Mouse (Mus musculus) hindbrain, embryonic 15.5 days (tissue): Measurements from ENCODE around the gene Aamp. TPM values are rescaled to one million over a fixed set of nuclear protein-coding genes. Genes with fewer than 3 reads are reported as not detected.

Source experiments
- ATAC-seq: fragments of 200-750 bp; cut with Nextera tagmentation; 2 replicates; pipeline ENCODE4 v1.8.0; 2017; ENCODE audit warnings: low read depth, moderate number of reproducible peaks, moderate TSS enrichment; ENCODE audit not compliant: low FRiP score
- H3K27ac ChIP-seq: fragments of 300-500 bp; sonication (generic); replicated peaks from 2 replicates; pipeline ENCODE4 v1.5.1; 2015; ENCODE audit warnings: mild to moderate bottlenecking, inconsistent platforms
- H3K27me3 ChIP-seq: fragments of 300-500 bp; sonication (generic); 2 replicates; pipeline ENCODE4 v1.6.1; 2015; ENCODE audit warnings: control low read depth, inconsistent platforms
- H3K36me3 ChIP-seq: fragments of 300-500 bp; sonication (generic); 2 replicates; pipeline ENCODE4 v1.6.1; 2015; ENCODE audit warnings: control low read depth, inconsistent platforms
- H3K4me1 ChIP-seq: fragments of 300-500 bp; sonication (generic); replicated peaks from 2 replicates; pipeline ENCODE4 v1.6.1; 2015; ENCODE audit warnings: control low read depth, inconsistent platforms
- H3K4me2 ChIP-seq: fragments of 300-500 bp; sonication (generic); 2 replicates; pipeline ENCODE4 v1.6.1; 2015; ENCODE audit warnings: moderate library complexity, mild to moderate bottlenecking, inconsistent platforms
- H3K4me3 ChIP-seq: fragments of 300-500 bp; sonication (generic); 2 replicates; pipeline ENCODE4 v1.5.1; 2015; ENCODE audit warnings: mild to moderate bottlenecking, inconsistent platforms
- H3K9ac ChIP-seq: fragments of 300-500 bp; sonication (generic); 2 replicates; pipeline ENCODE4 v1.6.1; 2015; ENCODE audit warnings: inconsistent platforms
- H3K9me3 ChIP-seq: fragments of 300-500 bp; sonication (generic); 2 replicates; pipeline ENCODE4 v1.6.1; 2016; ENCODE audit warnings: control low read depth, inconsistent platforms
- WGBS: fragments of 180-500 bp; shearing (Covaris S2); methylation state at CpG from one replicate; pipeline ENCODE4 v1.1.7; 2015; 5-methylcytosine and 5-hydroxymethylcytosine counted together
- polyA plus RNA-seq: library from polyadenylated mRNA; unstranded; fragments of >200 nt; fragmentation: Nextera tagmentation; extraction: Ambion mirVana; gene quantifications from 2 replicates; pipeline ENCODE4 v1.2.1, GENCODE M21; 2015

Gene Aamp
- polyA plus RNA-seq, 1 experiment from 2014 or later: 217 TPM

DNA sequence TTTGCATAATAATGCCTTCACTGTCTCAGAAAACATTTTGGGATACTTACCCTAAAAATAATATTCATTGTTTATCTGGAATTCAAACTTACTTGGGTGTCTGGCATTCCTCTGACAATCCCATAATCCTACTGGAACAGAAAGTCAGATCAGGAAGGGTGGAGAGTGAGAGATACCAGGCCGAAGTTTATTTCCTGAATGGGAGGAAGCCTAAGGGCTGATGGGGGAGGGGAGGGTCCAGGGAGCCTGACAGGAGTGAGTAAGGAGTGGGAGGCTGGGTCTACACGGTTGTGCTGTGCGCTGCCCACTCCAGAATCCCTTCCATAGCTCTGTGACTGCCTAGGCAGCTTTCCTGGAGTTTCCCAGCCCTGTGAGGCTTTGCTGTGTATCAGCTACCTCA is 25.2 kb upstream of the Aamp start:
- Histone ChIP-seq H3K27me3 (no peaks in the 10 kb centered on the region), H3K9ac (no peak overlapping the region)
- WGBS: 62% methylated on average over 3 of the region's 3 CpGs

DNA sequence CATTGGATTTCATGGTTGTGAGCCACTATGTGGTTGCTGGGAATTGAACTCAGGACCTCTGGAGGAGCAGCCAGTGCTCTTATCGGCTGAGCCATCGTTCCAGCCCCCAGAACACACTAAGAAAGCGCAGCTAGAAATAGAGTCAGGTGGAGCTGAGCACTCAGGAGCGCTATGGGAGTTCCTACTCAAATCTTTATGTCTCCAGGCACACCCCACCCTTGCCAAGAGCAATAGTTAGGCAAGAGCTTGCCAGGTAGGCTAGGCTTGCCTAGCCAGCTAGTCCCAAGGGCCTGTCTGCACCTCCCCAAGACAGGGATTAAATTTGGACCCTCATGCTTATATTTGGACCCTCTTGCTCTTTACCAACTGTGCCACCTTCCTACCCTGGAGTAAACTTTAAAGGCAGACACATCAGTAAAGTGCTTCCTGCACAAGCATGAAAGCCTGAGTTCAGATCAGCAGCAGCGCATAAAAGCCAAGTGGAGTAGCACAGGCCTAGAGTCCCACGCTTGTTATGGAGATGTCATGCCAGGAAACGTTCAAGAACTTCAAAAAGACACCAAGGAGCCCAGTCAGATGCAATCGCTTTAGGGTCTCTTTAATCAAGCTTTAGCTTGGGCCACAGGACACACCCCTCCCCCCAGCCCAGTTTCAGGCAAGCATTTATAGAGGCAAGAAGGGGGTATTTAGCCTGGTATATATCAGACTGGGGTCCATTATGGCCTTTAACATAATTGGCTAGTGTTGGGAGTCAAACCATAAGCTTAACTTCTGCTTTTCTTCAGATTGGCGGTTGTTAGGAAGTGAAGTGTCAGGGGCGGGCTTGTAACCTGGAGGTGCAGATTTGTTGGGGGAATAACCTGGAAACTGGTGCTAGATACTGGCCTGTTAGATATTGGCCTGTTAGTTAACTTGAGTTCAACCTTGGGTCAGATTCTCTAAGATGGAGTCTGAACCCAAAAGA is 23.7 kb upstream of the Aamp start:
- no peak overlapping the region for H3K9ac ChIP-seq
- no peak overlapping the region for H3K27ac ChIP-seq
- H3K27me3 ChIP-seq: peaks cover 7% of the 10 kb centered on the region; the same call in 1 of the 2 replicates
- WGBS: 80% methylated on average over 10 of the region's 10 CpGs
- H3K4me1 ChIP-seq: peaks cover 9% of the 10 kb centered on the region
- no peaks in the 10 kb centered on the region for H3K36me3 ChIP-seq
- H3K9me3 ChIP-seq: no peaks in the 10 kb centered on the region
- no peak overlapping the region for H3K4me2 ChIP-seq
- no peak overlapping the region for H3K4me3 ChIP-seq
- no peak for ATAC-seq

More for the DNA sequence above, 25.2 kb upstream of the Aamp start:
- no peak for ATAC-seq
- no peaks in the 10 kb centered on the region for H3K36me3 ChIP-seq
- H3K4me1 ChIP-seq: no peaks in the 10 kb centered on the region
- H3K27ac ChIP-seq: no peak overlapping the region
- H3K9me3 ChIP-seq: no peaks in the 10 kb centered on the region
- no peak overlapping the region for H3K4me2 ChIP-seq
- no peak overlapping the region for H3K4me3 ChIP-seq

DNA sequence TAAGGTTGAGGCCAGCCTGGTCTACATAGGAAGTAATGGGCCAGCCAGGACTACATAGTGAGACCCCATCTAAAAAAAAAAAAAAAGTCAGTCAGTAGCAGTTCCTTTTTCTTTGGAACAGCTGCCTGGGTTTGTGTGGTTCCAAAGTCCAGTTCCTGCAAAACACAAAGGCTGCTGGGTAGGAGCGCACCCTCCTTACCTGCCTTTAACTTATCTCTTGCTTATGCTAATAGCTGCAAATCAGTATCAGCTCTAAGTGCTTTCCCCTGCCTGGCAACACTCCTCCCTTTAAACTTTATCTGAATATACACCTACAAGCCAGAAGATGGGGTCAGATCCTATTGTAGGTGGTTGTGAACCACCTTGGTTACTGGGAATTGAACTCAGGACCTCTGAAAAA is 22.6 kb upstream of the Aamp start:
- Histone ChIP-seq H3K27me3 (peaks cover 14% of the 10 kb centered on the region), H3K9ac (no peak overlapping the region), H3K9me3 (no peaks in the 10 kb centered on the region), H3K27ac (no peak overlapping the region), H3K4me3 (no peak overlapping the region), H3K4me2 (no peak overlapping the region), H3K36me3 (no peaks in the 10 kb centered on the region), H3K4me1 (peaks cover 9% of the 10 kb centered on the region)
- no peak for ATAC-seq
- WGBS: 100% methylated on average over 1 of the region's 1 CpGs

DNA sequence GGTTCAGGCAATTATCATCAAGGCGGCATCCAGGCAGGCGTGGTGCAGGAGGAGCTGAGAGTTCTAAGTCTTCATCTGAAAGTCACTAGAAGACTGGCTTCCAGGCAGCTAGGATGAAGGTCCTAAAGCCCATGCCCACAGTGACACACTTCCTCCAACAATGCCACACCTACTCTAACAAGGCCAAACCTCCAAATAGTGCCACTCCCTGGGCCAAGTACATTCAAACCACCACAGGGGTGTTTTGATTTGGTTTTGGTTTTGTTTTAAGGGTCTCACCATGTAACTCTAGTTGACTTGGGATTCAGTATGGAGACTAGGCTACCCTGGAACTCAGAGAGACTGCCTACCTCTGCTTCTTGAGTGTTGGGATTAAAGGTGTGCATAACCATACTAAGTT is 21.0 kb upstream of the Aamp start, which contains the start of gene Tmbim1:
Gene Tmbim1 (minus strand): TSS at position 101 of the 400 bp plus-strand sequence.
- no peaks in the 10 kb centered on the region for H3K9me3 ChIP-seq
- H3K4me2 ChIP-seq: peak within 1 kb of the TSS; percentile 75
- no peak within 1 kb of the TSS for H3K4me3 ChIP-seq
- H3K27ac ChIP-seq: no peak within 1 kb of the TSS
- H3K9ac ChIP-seq: no peak within 1 kb of the TSS
- peaks cover 9% of the 10 kb centered on the region for H3K4me1 ChIP-seq
- WGBS: 96% methylated on average over 2 of the region's 2 CpGs
- ATAC-seq: no peak
- no peaks in the 10 kb centered on the region; the same call in 1 of the 2 replicates for H3K36me3 ChIP-seq
- peaks cover 19% of the 10 kb centered on the region for H3K27me3 ChIP-seq

DNA sequence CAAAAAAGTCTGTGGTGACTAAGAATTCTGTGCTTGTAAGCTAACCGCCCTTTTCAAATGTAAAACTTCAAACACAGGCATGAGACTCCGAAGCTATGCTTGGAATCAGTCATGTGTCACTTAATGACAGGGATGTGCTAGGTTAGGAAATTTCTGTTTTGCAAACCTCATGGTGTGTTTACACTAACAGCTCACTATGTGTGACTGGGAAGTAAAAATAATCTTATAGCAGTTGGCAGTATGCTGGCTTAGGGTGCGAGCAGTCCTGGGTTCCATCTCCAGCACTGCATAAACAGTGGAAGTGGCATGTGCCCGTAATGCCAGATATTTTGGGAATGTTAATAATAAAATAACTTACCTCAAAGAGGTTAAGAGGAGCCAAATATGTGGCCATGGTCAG is 20.4 kb upstream of the Aamp start:
- Histone ChIP-seq H3K4me3 (no peak overlapping the region), H3K4me2 (no peak overlapping the region), H3K36me3 (no peaks in the 10 kb centered on the region; the same call in 1 of the 2 replicates), H3K4me1 (peaks cover 9% of the 10 kb centered on the region), H3K9ac (no peak overlapping the region), H3K27ac (no peak overlapping the region), H3K27me3 (peaks cover 19% of the 10 kb centered on the region), H3K9me3 (no peaks in the 10 kb centered on the region)
- 78% methylated on average over 4 of the region's 4 CpGs for WGBS
- ATAC-seq: no peak

DNA sequence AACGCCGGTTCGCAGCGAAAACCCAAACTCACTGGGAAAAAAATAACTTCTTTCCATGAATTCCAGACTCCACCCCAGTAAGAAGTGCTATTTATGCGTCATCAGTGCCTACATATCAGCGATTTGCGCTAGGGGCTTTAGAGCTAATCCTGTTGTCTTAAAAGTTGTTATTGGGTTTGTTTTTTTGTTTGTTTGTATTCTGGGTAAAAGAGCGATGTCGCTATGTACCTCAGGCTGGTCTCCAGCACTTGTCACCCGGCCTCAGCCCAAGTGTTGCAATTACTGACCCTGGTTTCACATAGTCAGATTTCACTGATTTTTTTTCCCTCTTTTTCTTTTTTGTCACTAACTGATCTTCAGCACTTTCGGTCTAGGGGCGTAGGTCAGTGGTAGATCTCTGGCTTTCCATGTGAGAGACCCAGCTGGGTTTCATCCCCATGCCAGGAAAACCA is 19.8 kb upstream of the Aamp start:
- Histone ChIP-seq H3K4me2 (peak overlapping the region; percentile 75), H3K9ac (peak overlapping the region; percentile 48; the same call in 1 of the 2 replicates), H3K4me3 (peak overlapping the region; percentile 45), H3K27ac (peak overlapping the region; percentile 65), H3K36me3 (no peaks in the 10 kb centered on the region; the same call in 1 of the 2 replicates), H3K4me1 (peaks cover 9% of the 10 kb centered on the region), H3K27me3 (peaks cover 19% of the 10 kb centered on the region), H3K9me3 (no peaks in the 10 kb centered on the region)
- ATAC-seq: no peak
- WGBS: 16% methylated on average over 12 of the region's 12 CpGs

DNA sequence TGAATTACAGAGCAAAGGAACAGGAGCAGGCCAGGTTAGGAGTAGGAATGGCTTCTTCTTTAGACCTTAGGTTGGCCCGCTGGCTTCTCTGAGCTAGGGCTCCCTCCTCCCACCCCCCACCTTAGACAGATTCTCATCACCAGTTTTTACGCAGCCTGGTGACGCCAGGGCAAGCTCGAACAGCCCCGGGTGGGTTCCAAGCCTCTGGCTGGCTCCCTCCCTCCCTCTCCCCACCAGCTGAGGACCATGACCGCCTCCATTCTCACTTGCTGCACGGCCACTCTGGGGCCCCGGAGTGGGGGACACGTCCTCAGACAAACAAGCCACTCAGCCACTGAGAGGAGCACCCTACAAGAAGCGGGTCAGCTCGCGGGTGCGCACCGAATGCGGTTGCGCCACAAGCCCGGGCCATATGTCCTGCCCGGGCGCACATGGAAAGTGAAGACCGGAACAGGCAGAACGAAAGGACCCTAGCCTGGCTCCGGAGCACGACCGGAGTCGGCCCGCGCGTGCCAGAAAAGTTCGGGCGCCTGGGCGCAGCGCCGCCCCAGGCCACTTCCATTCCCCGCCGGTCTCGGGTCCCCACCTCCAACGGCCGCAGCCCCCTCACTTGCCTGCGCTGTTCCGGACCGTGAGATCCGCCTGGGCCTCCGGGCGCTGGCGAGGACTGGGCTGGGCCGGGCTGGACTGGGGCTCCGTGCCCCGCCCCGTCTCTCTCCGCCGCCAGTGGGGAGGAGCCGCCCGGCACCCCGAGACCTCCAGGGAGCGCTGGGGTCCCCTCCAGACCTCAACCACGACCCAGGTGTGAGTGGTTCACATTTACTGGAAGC is 19.2 kb upstream of the Aamp start:
- H3K4me1 ChIP-seq: peaks cover 9% of the 10 kb centered on the region
- peak overlapping the region; percentile 48 for H3K9ac ChIP-seq
- H3K36me3 ChIP-seq: no peaks in the 10 kb centered on the region; the same call in 1 of the 2 replicates
- H3K27ac ChIP-seq: peak overlapping the region; percentile 65
- peak; percentile 77 for ATAC-seq
- peak overlapping the region; percentile 75 for H3K4me2 ChIP-seq
- WGBS: under 1% methylated on average over 52 of the region's 56 CpGs
- peaks cover 19% of the 10 kb centered on the region for H3K27me3 ChIP-seq
- H3K4me3 ChIP-seq: peak overlapping the region; percentile 45
- no peaks in the 10 kb centered on the region for H3K9me3 ChIP-seq

DNA sequence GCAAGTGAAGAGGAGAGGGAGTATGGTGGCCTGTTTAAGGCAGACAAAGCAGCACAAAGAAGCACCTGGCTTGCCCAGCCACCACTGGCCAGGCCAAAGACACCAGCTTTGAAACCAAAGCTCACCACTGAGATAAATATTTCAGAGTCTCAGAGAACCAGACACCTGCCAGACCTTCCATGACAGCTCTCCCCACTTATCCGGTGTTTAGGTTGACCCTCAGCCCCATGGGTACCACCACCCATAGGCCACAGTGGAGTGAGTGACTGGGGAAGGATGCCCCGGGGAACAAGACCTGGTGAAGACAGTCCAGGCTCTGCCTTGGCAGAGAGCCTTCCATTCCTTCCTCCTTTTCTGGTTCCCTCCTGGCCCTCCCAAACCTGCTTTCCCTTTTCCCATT is 18.3 kb upstream of the Aamp start:
- Histone ChIP-seq H3K36me3 (no peaks in the 10 kb centered on the region; the same call in 1 of the 2 replicates), H3K4me3 (no peak overlapping the region), H3K4me2 (peak overlapping the region; percentile 75), H3K9me3 (no peaks in the 10 kb centered on the region), H3K27me3 (peaks cover 19% of the 10 kb centered on the region), H3K4me1 (peaks cover 9% of the 10 kb centered on the region), H3K9ac (no peak overlapping the region), H3K27ac (no peak overlapping the region)
- no peak for ATAC-seq
- WGBS: 68% methylated on average over 2 of the region's 2 CpGs

DNA sequence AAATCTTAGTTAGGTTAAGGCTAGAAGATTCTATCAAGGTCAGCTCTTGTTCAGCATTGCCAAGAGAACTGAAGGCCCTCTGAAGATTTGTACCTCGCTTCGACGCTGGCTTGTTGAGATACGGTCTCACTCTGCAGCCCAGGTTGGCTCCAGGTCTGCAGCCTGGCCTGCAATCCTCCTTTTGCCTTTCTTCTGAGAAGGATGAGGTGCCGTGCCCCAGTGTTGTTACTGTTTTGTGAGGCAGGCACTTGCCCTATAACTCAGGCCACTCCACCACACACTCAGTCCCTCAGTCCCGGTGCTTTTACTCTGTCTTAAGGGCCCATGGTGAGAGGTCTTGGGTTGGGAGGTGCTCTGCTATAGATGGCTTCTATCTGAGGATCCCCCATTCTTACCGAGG is 17.7 kb upstream of the Aamp start:
- Histone ChIP-seq H3K27ac (no peak overlapping the region), H3K4me2 (no peak overlapping the region), H3K4me1 (peaks cover 10% of the 10 kb centered on the region), H3K27me3 (peaks cover 19% of the 10 kb centered on the region), H3K9ac (no peak overlapping the region), H3K9me3 (no peaks in the 10 kb centered on the region), H3K36me3 (no peaks in the 10 kb centered on the region; the same call in 1 of the 2 replicates), H3K4me3 (no peak overlapping the region)
- no peak for ATAC-seq
- 93% methylated on average over 7 of the region's 7 CpGs for WGBS

DNA sequence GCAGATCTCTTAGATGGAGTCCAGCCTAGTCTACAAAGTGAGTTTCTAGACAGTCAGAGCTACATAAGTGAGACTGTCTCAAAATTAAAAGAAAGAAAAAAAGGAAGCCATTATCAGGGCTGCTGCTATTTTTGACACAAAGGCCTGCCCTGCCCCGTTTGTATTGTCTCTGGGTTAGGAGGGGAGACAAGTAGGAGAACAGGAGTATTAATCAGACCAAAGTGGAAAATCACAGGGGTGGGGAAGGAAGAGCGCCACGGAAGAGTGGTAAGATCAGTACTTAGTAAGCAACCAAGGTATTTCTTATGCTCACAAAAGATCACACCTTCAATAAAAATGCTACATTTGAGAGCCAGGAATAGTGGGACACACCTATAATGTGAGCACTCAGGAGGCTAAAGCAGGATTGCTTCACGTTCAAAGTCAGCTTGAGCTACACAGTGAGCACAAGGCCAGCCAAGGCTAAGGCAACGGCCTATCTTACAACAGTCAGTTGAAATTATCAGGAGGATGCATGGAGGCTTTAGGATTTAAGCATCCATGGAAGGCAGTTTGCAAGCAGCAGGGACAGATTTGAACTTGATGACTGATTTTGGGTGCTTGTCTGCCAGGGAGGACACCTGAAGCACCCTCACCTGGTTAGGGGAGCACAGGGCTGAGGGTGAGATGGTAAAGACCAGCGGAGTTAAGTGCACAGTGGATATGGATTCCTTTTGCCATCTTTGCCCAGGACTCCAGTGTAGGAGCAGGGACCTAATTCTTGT is 16.0 kb upstream of the Aamp start:
- H3K4me2 ChIP-seq: no peak overlapping the region
- peaks cover 27% of the 10 kb centered on the region for H3K4me1 ChIP-seq
- WGBS: 82% methylated on average over 6 of the region's 6 CpGs
- ATAC-seq: no peak
- H3K4me3 ChIP-seq: no peak overlapping the region
- H3K27ac ChIP-seq: no peak overlapping the region
- no peak overlapping the region for H3K9ac ChIP-seq
- no peaks in the 10 kb centered on the region for H3K9me3 ChIP-seq
- peaks cover 19% of the 10 kb centered on the region for H3K27me3 ChIP-seq
- H3K36me3 ChIP-seq: no peaks in the 10 kb centered on the region; the same call in 1 of the 2 replicates

DNA sequence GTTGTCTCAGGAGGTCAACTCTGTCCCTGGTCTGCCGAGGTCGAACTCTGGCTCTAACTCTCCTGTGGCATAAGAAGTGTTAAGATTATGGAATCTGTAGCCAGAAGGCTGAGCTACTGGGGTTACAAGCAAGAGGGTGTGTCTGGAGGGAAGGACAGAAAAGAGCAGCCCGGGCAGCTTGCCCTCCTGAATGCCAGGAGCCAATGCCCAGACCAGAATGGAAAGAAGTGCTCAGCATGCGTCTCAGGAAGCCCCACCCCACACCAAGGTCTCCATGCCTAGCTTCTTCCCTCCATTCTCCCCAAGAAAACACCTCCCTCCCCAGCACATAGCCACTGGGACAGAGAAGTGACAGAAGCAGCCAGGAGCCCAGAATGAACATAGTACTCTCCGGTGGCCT is 14.5 kb upstream of the Aamp start:
- Histone ChIP-seq H3K9me3 (no peaks in the 10 kb centered on the region), H3K9ac (no peak overlapping the region), H3K4me1 (peaks cover 30% of the 10 kb centered on the region), H3K27me3 (peaks cover 18% of the 10 kb centered on the region), H3K27ac (no peak overlapping the region), H3K4me2 (no peak overlapping the region), H3K36me3 (no peaks in the 10 kb centered on the region; the same call in 1 of the 2 replicates), H3K4me3 (no peak overlapping the region)
- ATAC-seq: no peak
- WGBS: 77% methylated on average over 5 of the region's 5 CpGs
